Mouse (Mus musculus) heart, embryonic 14.5 days (tissue): ENCODE data around the gene Tmsb10. TPM values are rescaled to one million over a fixed set of nuclear protein-coding genes. Genes with fewer than 3 reads are reported as not detected.

ENCODE experiments used
- ATAC-seq: fragments of 200-750 bp; cut with Nextera tagmentation; 2 replicates; pipeline ENCODE4 v1.8.0; 2017; ENCODE audit warnings: low read depth, moderate TSS enrichment; ENCODE audit not compliant: insufficient number of reproducible peaks, insufficient read depth, low FRiP score
- H3K27ac ChIP-seq, 2 experiments: fragments of 200-500 bp in 1 of 2; fragments of 300-500 bp in 1 of 2; sonication (generic) in 1 of 2; replicated peaks in 1 of 2; 2 replicates each; pipeline ENCODE4 v1.5.1; 2012 to 2014; ENCODE audit warnings: low read depth in 2 of 2, low read length in 2 of 2, control low read depth in 1 of 2, mild to moderate bottlenecking in 1 of 2, mixed read lengths in 1 of 2; ENCODE audit not compliant: control insufficient read depth in 1 of 2, insufficient read depth in 1 of 2
- H3K27me3 ChIP-seq: fragments of 300-500 bp; sonication (generic); 2 replicates; pipeline ENCODE4 v1.6.1; 2014; ENCODE audit warnings: mild to moderate bottlenecking, low read length, control low read depth; ENCODE audit not compliant: control insufficient read depth, insufficient read depth
- H3K36me3 ChIP-seq: fragments of 300-500 bp; sonication (generic); 2 replicates; pipeline ENCODE4 v1.6.1; 2014; ENCODE audit warnings: mild to moderate bottlenecking, control low read depth, low read length, mixed read lengths; ENCODE audit not compliant: control insufficient read depth, insufficient read depth
- H3K4me1 ChIP-seq, 2 experiments: fragments of 200-500 bp in 1 of 2; fragments of 300-500 bp in 1 of 2; sonication (generic) in 1 of 2; 2 replicates each; pipeline ENCODE4 v1.6.1; 2012 to 2014; ENCODE audit warnings: low read length in 2 of 2, control low read depth in 1 of 2, mixed read lengths in 1 of 2; ENCODE audit not compliant: control insufficient read depth in 2 of 2, insufficient read depth in 2 of 2
- H3K4me2 ChIP-seq: fragments of 300-500 bp; sonication (generic); 2 replicates; pipeline ENCODE4 v1.6.1; 2014; ENCODE audit warnings: mild to moderate bottlenecking, low read length
- H3K4me3 ChIP-seq, 2 experiments: fragments of 200-500 bp in 1 of 2; fragments of 300-500 bp in 1 of 2; sonication (generic) in 1 of 2; 2 replicates each; pipeline ENCODE4 v1.5.1; 2012 to 2014; ENCODE audit warnings: low read length in 2 of 2, mild to moderate bottlenecking in 2 of 2, control low read depth in 1 of 2, low read depth in 1 of 2, moderate library complexity in 1 of 2; ENCODE audit not compliant: control insufficient read depth in 1 of 2, insufficient read depth in 1 of 2
- H3K9ac ChIP-seq: fragments of 300-500 bp; sonication (generic); 2 replicates; pipeline ENCODE4 v1.6.1; 2014; ENCODE audit warnings: mild to moderate bottlenecking, low read length
- H3K9me3 ChIP-seq: fragments of 300-500 bp; sonication (generic); 2 replicates; pipeline ENCODE4 v1.6.1; 2016; ENCODE audit warnings: low read length, control low read depth; ENCODE audit not compliant: control insufficient read depth
- WGBS: fragments of 180-500 bp; shearing (Covaris S2); extraction: QIAGEN DNeasy Blood & Tissue Kit; methylation state at CpG from one replicate; pipeline ENCODE4 v1.1.7; 2014; 5-methylcytosine and 5-hydroxymethylcytosine counted together
- polyA plus RNA-seq: library from polyadenylated mRNA; unstranded; fragments of >200 nt; fragmentation: Nextera tagmentation; extraction: Ambion mirVana; gene quantifications from 2 replicates; pipeline ENCODE4 v1.2.1, GENCODE M21; 2014

Tmsb10 gene
- polyA plus RNA-seq, 1 experiment from 2014 or later = 1,682 TPM

- ATAC-seq = peak; percentile 81
- H3K4me2 ChIP-seq = peak overlapping the region; percentile 37
- WGBS = 11% methylated on average over 9 of the region's 9 CpGs
Measured at GRCm38 (mm10) chr6:72926755-72927482, 31.6 kb downstream of the Tmsb10 start.

GRCm38 (mm10) chr6:72926031-72926430, 32.5 kb downstream of the Tmsb10 start:
- WGBS = 83% methylated on average over 4 of the region's 4 CpGs
- H3K27ac ChIP-seq = peak overlapping the region in 1 of 2 experiments; percentile 81; a peak in 2 of 4 replicates
- no peaks in the 10 kb centered on the region for H3K36me3 ChIP-seq
- ATAC-seq = no peak
- no peak overlapping the region for H3K4me2 ChIP-seq
- H3K9me3 ChIP-seq = no peaks in the 10 kb centered on the region
- no peaks in the 10 kb centered on the region for H3K27me3 ChIP-seq
- peaks cover 8 to 9% of the 10 kb centered on the region in 2 experiments for H3K4me1 ChIP-seq
- H3K4me3 ChIP-seq = no peak overlapping the region
- no peak overlapping the region for H3K9ac ChIP-seq

More at GRCm38 (mm10) chr6:72926755-72927482, 31.6 kb downstream of the Tmsb10 start:
- Histone ChIP-seq H3K27me3 (no peaks in the 10 kb centered on the region), H3K9me3 (no peaks in the 10 kb centered on the region), H3K4me3 (no peak overlapping the region), H3K36me3 (no peaks in the 10 kb centered on the region), H3K4me1 (peaks cover 8 to 9% of the 10 kb centered on the region in 2 experiments), H3K27ac (peak overlapping the region; percentile 68 to 81), H3K9ac (no peak overlapping the region)

- H3K4me2 ChIP-seq = no peak overlapping the region
- H3K27ac ChIP-seq = no peak overlapping the region
- H3K4me3 ChIP-seq = no peak overlapping the region
- no peaks in the 10 kb centered on the region for H3K9me3 ChIP-seq
- H3K27me3 ChIP-seq = no peaks in the 10 kb centered on the region
- 79% methylated on average over 8 of the region's 8 CpGs for WGBS
- no peak for ATAC-seq
- H3K9ac ChIP-seq = no peak overlapping the region
- peaks cover 8 to 9% of the 10 kb centered on the region in 2 experiments for H3K4me1 ChIP-seq
- H3K36me3 ChIP-seq = no peaks in the 10 kb centered on the region
Measured at GRCm38 (mm10) chr6:72923381-72923780, 35.2 kb downstream of the Tmsb10 start.

GRCm38 (mm10) chr6:72921081-72921480, 37.5 kb downstream of the Tmsb10 start:
- ATAC-seq = no peak

GRCm38 (mm10) chr6:72918510-72919033, 40.0 kb downstream of the Tmsb10 start:
- H3K9ac ChIP-seq = no peak overlapping the region

More at GRCm38 (mm10) chr6:72921081-72921480, 37.5 kb downstream of the Tmsb10 start:
- no peaks in the 10 kb centered on the region for H3K9me3 ChIP-seq
- no peaks in the 10 kb centered on the region for H3K27me3 ChIP-seq
- no peaks in the 10 kb centered on the region for H3K36me3 ChIP-seq
- H3K4me1 ChIP-seq = no peaks in the 10 kb centered on the region
- no peak overlapping the region for H3K27ac ChIP-seq
- H3K9ac ChIP-seq = no peak overlapping the region
- H3K4me3 ChIP-seq = no peak overlapping the region
- H3K4me2 ChIP-seq = no peak overlapping the region
- 80% methylated on average over 3 of the region's 3 CpGs for WGBS

GRCm38 (mm10) chr6:72916330-72916729, 42.2 kb downstream of the Tmsb10 start:
- no peak for ATAC-seq
- Histone ChIP-seq H3K4me1 (no peaks in the 10 kb centered on the region), H3K4me3 (no peak overlapping the region), H3K27me3 (no peaks in the 10 kb centered on the region), H3K36me3 (no peaks in the 10 kb centered on the region), H3K4me2 (no peak overlapping the region), H3K27ac (no peak overlapping the region), H3K9me3 (0 out of 2 replicates have a peak, but pooled peaks cover under 1% of the 10 kb centered on the region), H3K9ac (no peak overlapping the region)
- WGBS = 79% methylated on average over 7 of the region's 7 CpGs

More at GRCm38 (mm10) chr6:72918510-72919033, 40.0 kb downstream of the Tmsb10 start:
- Histone ChIP-seq H3K9me3 (no peaks in the 10 kb centered on the region), H3K36me3 (no peaks in the 10 kb centered on the region), H3K4me3 (no peak overlapping the region), H3K4me2 (no peak overlapping the region), H3K27me3 (no peaks in the 10 kb centered on the region), H3K4me1 (no peaks in the 10 kb centered on the region), H3K27ac (no peak overlapping the region)
- WGBS = 63% methylated on average over 9 of the region's 9 CpGs
- no peak for ATAC-seq

- Histone ChIP-seq H3K27me3 (no peaks in the 10 kb centered on the region), H3K9ac (no peak overlapping the region), H3K27ac (no peak overlapping the region), H3K36me3 (no peaks in the 10 kb centered on the region), H3K9me3 (0 out of 2 replicates have a peak, but pooled peaks cover 5% of the 10 kb centered on the region), H3K4me3 (no peak overlapping the region), H3K4me2 (no peak overlapping the region), H3K4me1 (no peaks in the 10 kb centered on the region)
- 76% methylated on average over 6 of the region's 6 CpGs for WGBS
- no peak for ATAC-seq
Measured at GRCm38 (mm10) chr6:72914087-72914749, 44.3 kb downstream of the Tmsb10 start.
